Mouse (Mus musculus) T-helper 1 cell (primary cell): Measurements from ENCODE around the gene Sema3f.

Experiments used
- in situ Hi-C: fragments of 300-600 bp; cut with MboI, MseI; formaldehyde crosslinking; loops from one replicate; pipeline ENCODE4 v1.15.1; 2025; ENCODE audit warnings: high pct_unique_total_duplicates

The Sema3f gene

DNA sequence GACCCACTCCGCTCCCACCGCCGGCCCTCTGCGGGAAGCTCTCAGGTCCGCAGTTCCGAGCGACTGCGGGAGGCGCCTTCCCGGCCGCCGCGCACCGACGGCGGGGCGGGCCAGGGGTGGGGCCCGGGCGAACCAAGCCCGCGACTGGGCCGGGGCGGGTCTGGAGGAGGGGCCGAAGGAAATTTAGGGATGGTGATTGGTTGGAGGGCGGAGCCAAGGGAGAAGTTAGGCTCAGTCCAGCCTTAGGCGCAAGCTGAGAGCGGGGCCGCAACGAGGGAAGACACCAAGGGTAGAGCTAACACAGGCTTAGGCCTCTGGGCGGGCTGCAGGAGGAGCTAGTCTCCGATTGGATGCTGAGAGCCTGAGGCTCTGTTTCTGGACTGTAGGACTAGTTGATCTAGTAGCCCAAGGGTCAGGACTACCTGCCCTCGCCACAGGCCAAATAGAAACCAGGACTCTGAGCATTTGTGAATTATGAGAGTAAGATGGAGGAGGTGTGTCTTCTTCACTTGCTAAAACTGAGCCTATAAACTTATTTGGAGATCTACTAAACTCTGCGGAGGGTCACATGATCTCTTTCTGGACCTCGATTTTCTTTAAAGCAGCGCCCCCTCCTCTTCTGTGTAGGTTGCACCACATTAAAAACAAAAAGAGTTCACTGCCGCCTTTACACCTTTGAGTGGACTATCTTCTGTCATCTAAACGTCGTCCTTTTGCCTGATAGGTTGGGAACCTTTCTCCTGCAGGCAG, 74.8 kb downstream of the Sema3f start, which contains the start of gene Gnai2:
Gene Gnai2 (minus strand): TSS at position 89 of the 750 bp plus-strand sequence.
- in situ Hi-C loops, result no loop called here

DNA sequence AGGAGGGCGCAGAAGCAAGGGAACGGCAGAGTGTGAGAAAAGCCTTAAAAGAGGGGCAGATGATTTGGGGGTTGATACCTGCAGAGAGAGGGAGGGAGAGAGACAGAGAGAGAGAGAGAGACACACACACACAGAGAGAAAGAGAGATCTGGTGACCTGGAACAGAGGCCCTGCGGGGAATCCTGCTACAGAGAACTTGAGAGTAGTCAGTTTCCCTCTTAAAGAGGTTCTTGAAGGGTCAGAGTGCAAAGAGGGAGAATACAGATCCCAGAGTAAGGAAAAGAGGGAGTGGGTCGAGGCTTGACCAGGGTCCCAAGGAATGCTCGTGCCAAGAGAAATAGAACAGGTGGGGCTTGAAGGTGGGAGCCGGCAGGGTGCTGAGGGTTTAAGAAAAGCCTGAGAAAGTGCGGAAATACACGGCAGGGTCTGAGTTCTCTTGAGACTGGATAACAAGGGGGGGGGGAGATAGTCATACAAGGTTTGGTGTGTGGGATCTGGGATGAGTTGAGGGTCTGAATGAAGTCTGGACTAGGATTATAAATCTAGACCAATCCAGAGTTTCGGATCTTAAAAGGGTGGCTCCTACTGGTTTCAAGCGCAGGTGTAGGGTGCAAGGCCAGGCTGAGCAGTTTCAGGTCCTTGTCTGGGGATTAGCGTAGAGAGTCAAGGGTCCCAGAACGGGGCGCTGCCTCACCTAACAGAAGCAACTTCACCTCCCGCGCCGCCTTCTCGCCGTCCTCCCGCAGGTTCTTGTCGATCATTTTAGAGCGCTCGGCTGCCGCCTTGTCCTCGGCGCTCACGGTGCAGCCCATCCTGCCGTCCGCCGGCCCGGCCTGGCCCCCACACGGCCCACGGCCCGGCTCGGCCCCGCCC, 75.6 kb downstream of the Sema3f start:
- in situ Hi-C loops, result no loop called here

DNA sequence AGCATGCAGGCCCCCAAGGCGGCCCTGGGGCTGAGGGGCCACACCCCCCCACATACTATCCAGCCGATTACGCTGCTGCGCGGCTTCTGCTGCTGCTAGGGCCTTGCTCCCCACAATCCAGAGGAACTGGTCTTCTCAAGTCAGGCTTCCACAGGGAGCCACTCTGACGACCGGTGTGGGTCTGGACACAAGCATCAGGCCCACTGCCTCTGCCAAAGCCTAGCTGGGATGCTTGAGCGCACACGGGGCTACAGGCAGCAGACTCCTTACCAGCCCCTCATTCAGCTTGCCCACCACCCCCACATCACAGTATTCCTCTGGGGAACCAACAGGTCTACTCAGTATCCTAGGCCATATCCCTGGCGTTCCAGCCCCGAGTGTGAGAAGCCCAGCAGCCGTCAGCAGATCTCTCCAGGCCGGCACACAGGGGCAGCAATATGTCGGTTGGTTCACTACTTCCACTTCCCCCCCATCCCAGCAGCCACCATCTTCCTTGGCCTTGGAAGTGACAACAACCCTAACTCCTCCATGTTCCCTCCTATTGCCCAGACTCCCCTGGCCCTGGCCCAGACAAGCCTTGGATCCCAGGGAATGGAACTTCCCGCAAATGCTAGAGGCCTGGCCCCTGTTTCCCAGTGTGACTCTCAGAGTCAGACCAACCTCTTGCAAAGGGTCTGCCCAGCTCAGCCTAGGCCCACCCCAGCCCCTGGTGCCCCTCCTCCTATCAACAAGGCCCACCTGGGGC, 76.4 kb downstream of the Sema3f start:
- in situ Hi-C loops, result no loop called here

DNA sequence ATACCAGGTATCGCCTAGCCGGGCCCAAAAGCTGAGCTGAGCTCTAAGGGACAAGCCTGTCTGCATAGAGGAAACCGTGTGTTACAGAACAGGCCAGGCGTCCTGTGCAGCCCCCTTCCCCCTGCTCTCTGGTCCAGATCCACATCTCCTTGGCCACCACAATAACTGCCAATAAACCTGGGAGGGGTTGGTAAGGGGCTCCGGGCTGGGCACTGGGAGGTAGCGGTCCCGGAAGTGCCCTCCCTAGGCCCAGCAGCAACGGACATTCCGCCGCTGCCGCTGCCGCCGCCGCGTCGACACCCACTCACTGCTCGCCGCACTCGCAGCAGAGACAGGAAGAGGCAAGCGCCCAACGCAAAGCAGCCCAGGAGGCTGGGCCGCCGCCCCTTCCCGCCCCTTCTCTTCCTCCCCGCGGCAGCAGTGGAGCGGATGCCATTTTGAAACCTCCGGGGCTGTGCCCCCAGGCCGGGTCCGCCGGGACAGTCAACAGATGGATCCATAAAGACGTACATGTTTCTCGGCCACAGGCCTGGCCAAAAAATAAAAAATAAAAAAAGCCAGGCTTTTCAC, 77.1 kb downstream of the Sema3f start:
- in situ Hi-C loops, result no loop called here

DNA sequence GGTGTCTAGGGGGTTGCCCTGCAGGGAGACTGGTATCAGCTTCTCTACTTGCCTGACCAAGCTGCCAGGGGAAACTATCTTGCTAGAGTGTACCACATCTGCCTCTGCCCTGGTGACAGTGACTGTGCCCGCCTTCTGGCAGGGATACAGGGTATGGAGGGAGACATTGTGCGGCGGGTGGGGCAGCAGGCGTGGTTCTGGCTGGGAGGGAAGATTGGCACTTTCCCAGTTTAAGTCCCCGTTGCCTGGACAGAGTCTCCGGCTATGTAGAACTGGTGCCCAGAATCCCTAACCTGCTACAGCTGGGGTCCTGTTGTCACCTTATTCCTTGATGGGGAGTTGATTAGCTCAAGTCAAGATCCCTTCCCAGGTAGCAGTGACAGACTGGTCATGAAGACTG, 77.8 kb downstream of the Sema3f start:
- in situ Hi-C loops, result no loop called here

DNA sequence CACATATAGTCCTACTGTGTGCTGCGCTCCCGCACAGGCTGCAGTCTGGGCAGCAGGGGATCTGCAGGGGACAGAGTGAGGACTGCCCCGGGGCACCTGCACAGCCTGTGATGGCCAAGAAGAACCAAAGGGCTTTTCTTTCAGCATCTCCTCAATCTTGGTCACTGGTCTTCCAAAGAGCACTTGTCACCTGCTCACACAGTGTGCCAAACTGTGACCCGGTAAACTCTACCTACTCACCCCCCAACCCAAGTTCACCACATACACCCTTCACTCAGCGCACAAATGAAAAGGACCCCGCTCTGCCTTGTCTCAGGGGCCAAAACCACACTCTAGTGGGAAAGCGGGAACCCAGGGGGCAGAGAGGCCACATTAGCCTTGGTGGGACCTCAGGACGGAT, 78.4 kb downstream of the Sema3f start:
- in situ Hi-C loops, result no loop called here
